ENCODE assay signal across 15 mouse cellular contexts in genomic region chr16:10933372-10933771, GRCm38 (mm10).
DNase-seq lines count a peak whose midpoint lies in the region; TF ChIP-seq lines count a peak whose summit lies in the region.
"Had no signal": no experiment of that assay in that cellular context is flagged by ENCODE, and none has a peak within 500 bp of the region (broad histone marks: within the 10 kb centered on the region; RNA-seq: fewer than 3 reads in every experiment).

No protein-coding gene starts in this region.

- intact Hi-C loops in left cerebral cortex, postnatal 4 days (cut with DNase I), result no loop called here

- WGBS in thymus, adult 2 months, result 94% methylated on average over 3 of the region's 3 CpGs

- TF ChIP-seq CTCF in thymus, adult 2 months (IDR thresholded peaks at IDR 0.05; ENCODE audit: borderline replicate concordance, control insufficient read depth, extremely low read depth, insufficient read depth, low read length, poor library complexity), result no peak

- DNase-seq in adrenal gland, adult 2 months, result peak; percentile 40
- DNase-seq in adrenal gland, postnatal 4 days (ENCODE audit: low spot score in 2 of 2), result no peak
- DNase-seq in left cerebral cortex, postnatal 4 days, result peak; percentile 64
- DNase-seq in left cerebral cortex, adult 9 months (ENCODE audit: low spot score in 2 of 2), result no peak
- DNase-seq in brain, adult 2 months (ENCODE audit: low read depth, low spot score), result peak; percentile 50
- DNase-seq in cerebellum, postnatal 10 days, result peak; percentile 72 to 81
- no peak for DNase-seq in thymus, adult 2 months
- DNase-seq in testis, postnatal 14 days (ENCODE audit: low spot score), result no peak
- DNase-seq: heart, adult 11 months; kidney, adult 8-10 months; liver had no signal

- no peak overlapping the region for H3K4me3 ChIP-seq in thymus, adult 2 months (ENCODE audit: control insufficient read depth, insufficient read depth, low read length)
- H3K4me3 ChIP-seq: embryonic facial prominence, embryonic 12.5 days; forebrain, embryonic 10.5 days; left cerebral cortex, adult 2 months had no signal

- H3K27me3 ChIP-seq in thymus, adult 2 months (ENCODE audit: control insufficient read depth, insufficient read depth, low read length), result no peaks in the 10 kb centered on the region
- H3K27me3 ChIP-seq: CH12.LX; embryonic facial prominence, embryonic 12.5 days had no signal

- H3K27ac ChIP-seq in thymus, adult 2 months (ENCODE audit: control insufficient read depth, insufficient read depth, low read length), result no peak overlapping the region
- H3K27ac ChIP-seq: embryonic facial prominence, embryonic 12.5 days; forebrain, embryonic 10.5 days; left cerebral cortex, adult 2 months had no signal

- no peaks in the 10 kb centered on the region for H3K4me1 ChIP-seq in thymus, adult 2 months (replicated peaks; ENCODE audit: control insufficient read depth, insufficient read depth, low read length)

- no peak for TF ChIP-seq POLR2A in thymus, adult 2 months (IDR thresholded peaks at IDR 0.05; ENCODE audit: control insufficient read depth, extremely low read depth, insufficient read depth, low read length, poor library complexity)

- no peaks in the 10 kb centered on the region for H3K36me3 ChIP-seq in thymus, adult 2 months (ENCODE audit: control insufficient read depth, insufficient read depth, low read length)
- H3K36me3 ChIP-seq: embryonic facial prominence, embryonic 12.5 days; forebrain, embryonic 10.5 days had no signal

Comparison
In these comparisons a context has a peak if more than half of its experiments do, and no peak if none do; other contexts are left out.
1. DNase-seq: peak in adrenal gland, adult 2 months (single experiment), left cerebral cortex, postnatal 4 days (single experiment), brain, adult 2 months (single experiment) and cerebellum, postnatal 10 days (2 of 2); none in adrenal gland, postnatal 4 days (0 of 2), left cerebral cortex, adult 9 months (0 of 2), thymus, adult 2 months (single experiment) and testis, postnatal 14 days (single experiment).